Mouse (Mus musculus) olfactory bulb, adult 2 months (tissue): ENCODE measurements around the gene Sirt1. TPM values are rescaled to one million over a fixed set of nuclear protein-coding genes. Genes with fewer than 3 reads are reported as not detected.
"Not testable (repeated sequence)": the region's sequence is repeated elsewhere in the genome, so short reads cannot be mapped to it uniquely, and the experiment has no call there.

Experiments used
- H3K27ac ChIP-seq: fragments of 200-500 bp; 2 replicates; pipeline ENCODE4 v1.5.1; 2012; ENCODE audit warnings: low read depth, low read length; ENCODE audit not compliant: insufficient read depth
- H3K4me1 ChIP-seq: fragments of 200-500 bp; 2 replicates; pipeline ENCODE4 v1.6.1; 2012; ENCODE audit warnings: low read length; ENCODE audit not compliant: control insufficient read depth, insufficient read depth
- H3K4me3 ChIP-seq: fragments of 200-500 bp; 2 replicates; pipeline ENCODE4 v1.5.1; 2012; ENCODE audit warnings: mild to moderate bottlenecking, low read depth, low read length, moderate library complexity; ENCODE audit not compliant: insufficient read depth
- CTCF ChIP-seq: fragments of 200-500 bp; IDR thresholded peaks from 2 replicates; pipeline ENCODE4 v1.5.1; 2012; ENCODE audit warnings: low read depth, mild to moderate bottlenecking, low read length, moderate library complexity; ENCODE audit not compliant: insufficient read depth
- POLR2A ChIP-seq: fragments of 200-500 bp; IDR thresholded peaks from 2 replicates; pipeline ENCODE4 v1.6.1; 2012; ENCODE audit warnings: mild to moderate bottlenecking, low read depth, low read length, moderate library complexity; ENCODE audit not compliant: insufficient read depth
- WGBS: fragments of 180-500 bp; shearing (Covaris S2); methylation state at CpG from one replicate; pipeline ENCODE4 v1.1.7; 2018; 5-methylcytosine and 5-hydroxymethylcytosine counted together
- polyA plus RNA-seq: library from polyadenylated mRNA; stranded (reverse); fragments of >200 nt; gene quantifications from 2 replicates; pipeline ENCODE4 v1.2.4, GENCODE M21; 2012; ENCODE audit warnings: low replicate concordance; ENCODE audit not compliant: missing spikeins, insufficient read depth, insufficient read length

The Sirt1 gene
- polyA plus RNA-seq, 1 experiment: not detected

DNA sequence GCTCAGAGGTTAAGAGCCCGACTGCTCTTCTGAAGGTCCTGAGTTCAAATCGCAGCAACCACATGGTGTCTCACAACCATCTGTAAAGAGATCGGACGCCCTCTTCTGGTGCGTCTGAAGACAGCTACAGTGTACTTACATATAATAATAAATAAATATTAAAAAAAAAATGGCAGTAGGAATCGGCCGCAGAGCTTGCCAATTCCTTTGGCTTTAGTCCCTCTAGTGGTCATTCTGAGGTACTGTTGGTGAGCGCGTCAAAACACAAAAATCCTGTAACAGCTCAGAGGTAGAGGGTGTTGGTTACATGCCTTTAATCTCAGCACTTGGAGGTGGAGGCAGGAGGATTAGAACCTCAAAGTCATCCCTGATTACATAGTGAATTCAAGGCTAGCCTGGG is 4.0 kb downstream of the Sirt1 start:
- 16% methylated on average over 9 of the region's 9 CpGs for WGBS
- Histone ChIP-seq H3K27ac (no peak overlapping the region), H3K4me3 (no peak overlapping the region), H3K4me1 (peaks cover 3% of the 10 kb centered on the region)
- TF ChIP-seq CTCF (no peak), POLR2A (no peak)

DNA sequence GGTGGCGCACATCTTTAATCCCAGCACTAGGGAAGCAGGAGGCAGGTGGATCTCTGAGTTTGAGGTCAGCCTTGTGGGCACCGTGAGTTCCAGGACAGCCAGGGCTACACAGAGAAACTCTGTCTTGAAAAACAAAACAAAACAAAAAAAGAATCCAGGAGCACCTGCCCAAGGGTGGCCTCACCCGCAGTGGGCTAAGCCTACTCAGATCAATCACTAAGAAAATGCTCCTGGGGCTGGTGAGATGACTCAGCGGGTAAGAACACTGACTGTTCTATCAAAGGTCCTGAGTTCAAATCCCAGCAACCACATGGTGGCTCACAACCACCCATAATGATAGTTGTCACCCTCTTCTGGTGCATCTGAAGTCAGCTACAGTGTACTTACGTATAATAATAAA is 5.2 kb downstream of the Sirt1 start:
- H3K4me1 ChIP-seq: no peaks in the 10 kb centered on the region; the same call in 1 of the 2 replicates
- no peak overlapping the region for H3K4me3 ChIP-seq
- 90% methylated on average over 5 of the region's 5 CpGs for WGBS
- H3K27ac ChIP-seq: no peak overlapping the region
- TF ChIP-seq CTCF (no peak), POLR2A (no peak)

DNA sequence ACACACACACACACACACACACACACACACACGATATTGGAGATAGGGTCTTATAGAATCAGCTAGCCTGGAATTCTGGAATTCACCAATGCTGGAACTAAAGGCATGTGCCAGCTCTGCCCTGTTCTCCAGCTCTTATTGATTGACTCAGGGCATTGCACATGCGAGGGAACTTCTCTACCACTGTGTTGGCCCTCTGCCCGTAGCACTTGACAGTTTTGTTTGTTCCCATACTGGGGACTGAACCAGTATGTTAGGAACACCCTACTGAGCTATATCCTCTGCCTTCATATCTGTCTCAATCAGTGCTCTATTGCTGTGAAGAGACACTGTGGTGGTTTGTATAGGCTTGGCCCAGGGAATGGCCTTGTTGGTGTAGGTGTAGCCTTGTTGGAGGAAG is 13.5 kb downstream of the Sirt1 start:
- Histone ChIP-seq H3K27ac (no peak overlapping the region), H3K4me3 (no peak overlapping the region), H3K4me1 (no peaks in the 10 kb centered on the region)
- 62% methylated on average over 3 of the region's 3 CpGs for WGBS
- no peak for TF ChIP-seq POLR2A

DNA sequence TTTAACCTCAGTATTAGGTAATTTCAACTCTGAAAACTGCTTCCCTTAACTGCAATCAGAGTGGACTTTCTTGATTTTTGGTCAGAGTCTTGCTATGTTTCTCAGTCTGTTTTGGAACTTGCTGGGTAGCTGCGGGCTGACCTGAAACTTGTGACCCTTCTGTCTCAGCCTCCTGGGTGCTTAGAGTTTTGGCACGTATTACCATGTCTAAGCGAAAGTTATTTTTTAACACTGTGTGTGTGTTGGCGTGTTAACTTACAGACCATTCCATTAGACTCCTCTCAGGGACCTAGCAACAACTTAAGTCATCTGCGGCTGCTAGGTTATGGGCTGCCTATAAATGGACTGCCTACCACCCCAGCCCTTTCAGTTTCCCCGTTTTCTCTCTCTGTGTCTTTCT is 14.1 kb downstream of the Sirt1 start:
- H3K4me1 ChIP-seq: no peaks in the 10 kb centered on the region

DNA sequence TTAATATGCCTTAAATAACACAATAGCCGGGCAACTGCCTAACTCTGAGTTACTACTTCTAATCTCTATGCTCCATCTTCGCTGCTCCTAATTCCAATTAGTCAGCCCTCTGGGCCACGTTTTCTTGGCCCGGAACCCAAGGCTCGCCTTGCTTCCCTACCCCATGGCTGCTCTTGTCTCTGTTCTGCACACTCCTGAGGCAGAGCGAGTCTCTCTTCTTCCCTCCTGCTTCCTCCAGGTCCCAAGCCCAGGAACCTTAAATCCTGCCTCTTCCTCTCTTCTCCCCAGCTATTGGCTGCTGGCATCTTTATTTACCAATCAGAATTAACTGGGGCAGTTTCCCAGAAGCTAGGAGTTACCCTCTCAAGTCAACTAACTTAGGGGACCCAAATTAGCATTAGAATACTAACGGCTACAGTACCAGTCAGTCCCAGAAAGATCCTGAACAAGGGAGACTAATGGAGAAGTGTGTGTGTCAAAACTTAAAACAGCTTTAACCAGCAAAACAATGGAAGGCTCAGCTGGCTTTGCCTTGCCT is 15.5 kb downstream of the Sirt1 start:
- WGBS: 53% methylated on average over 7 of the region's 7 CpGs
- TF ChIP-seq POLR2A (no peak), CTCF (no peak)
- Histone ChIP-seq H3K4me1 (no peaks in the 10 kb centered on the region), H3K4me3 (no peak overlapping the region), H3K27ac (no peak overlapping the region)

More for the DNA sequence above, 14.1 kb downstream of the Sirt1 start:
- 88% methylated on average over 6 of the region's 6 CpGs for WGBS
- TF ChIP-seq POLR2A: no peak
- no peak for TF ChIP-seq CTCF
- no peak overlapping the region for H3K4me3 ChIP-seq
- no peak overlapping the region for H3K27ac ChIP-seq

DNA sequence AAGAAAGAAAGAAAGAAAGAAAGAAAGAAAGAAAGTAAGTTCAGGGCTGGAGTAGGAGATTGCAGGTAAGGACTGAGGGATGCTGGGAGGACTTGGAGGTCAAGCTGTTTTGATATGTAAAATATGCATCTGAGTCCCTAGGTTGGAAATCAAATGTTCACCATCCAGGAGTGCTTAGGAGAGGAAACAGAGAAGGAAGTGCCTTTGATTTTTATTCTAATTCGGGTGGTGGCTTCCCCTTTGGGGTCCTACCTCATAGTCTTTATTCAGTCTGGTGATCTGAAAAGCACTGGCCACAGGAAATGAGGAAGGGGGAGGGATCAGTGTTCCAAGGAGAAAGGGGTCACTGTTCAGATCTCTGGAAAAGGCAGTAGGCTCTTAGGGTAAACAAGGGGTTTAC is 21.0 kb downstream of the Sirt1 start:
- Histone ChIP-seq H3K27ac (no peak overlapping the region), H3K4me3 (no peak overlapping the region), H3K4me1 (no peaks in the 10 kb centered on the region)
- WGBS: 63% methylated on average over 1 of the region's 1 CpGs
- no peak for TF ChIP-seq POLR2A
- no peak for TF ChIP-seq CTCF

DNA sequence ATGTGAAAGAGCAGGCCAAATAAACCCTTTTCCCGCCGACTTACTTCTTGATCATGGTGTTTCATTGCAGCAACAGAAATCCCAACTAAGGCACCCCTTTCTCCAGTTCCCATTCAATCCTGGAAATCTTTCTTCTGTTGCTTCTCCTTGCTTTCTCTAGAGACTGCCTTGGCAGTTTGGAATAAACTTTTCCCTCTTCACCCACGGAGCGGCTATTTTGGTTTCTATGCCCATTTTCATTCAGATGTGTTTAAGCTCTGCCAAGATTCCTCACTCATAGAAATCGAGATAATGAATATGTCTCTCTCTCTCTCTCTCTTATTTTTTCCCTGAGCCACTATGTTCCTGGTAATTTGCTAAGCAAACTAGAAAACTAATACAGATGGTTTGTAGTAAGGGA is 29.4 kb downstream of the Sirt1 start:
- TF ChIP-seq POLR2A: no peak
- TF ChIP-seq CTCF: no peak
- no peak overlapping the region for H3K4me3 ChIP-seq
- no peaks in the 10 kb centered on the region for H3K4me1 ChIP-seq
- H3K27ac ChIP-seq: no peak overlapping the region
- WGBS: 21% methylated on average over 5 of the region's 5 CpGs

DNA sequence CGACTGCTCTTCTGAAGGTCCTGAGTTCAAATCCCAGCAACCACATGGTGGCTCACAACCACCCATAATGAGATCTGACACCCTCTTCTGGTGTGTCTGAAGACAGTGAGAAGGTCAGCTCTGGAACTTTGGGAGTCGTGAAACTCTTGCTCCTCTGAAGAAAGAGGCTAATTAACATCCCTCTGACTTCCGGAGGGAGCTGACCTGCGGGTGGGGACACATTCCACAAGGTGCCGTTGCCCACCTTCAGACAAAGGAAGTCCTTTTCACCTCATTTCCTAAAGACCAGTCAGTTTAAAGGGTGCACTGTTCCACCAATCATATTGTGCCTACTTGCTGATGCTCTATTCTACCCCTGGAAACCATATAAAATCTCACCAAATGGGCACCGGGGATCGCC is 30.4 kb downstream of the Sirt1 start:
- H3K4me1 ChIP-seq, H3K27ac ChIP-seq, H3K4me3 ChIP-seq: not testable (repeated sequence)
- WGBS: 92% methylated on average over 7 of the region's 7 CpGs

DNA sequence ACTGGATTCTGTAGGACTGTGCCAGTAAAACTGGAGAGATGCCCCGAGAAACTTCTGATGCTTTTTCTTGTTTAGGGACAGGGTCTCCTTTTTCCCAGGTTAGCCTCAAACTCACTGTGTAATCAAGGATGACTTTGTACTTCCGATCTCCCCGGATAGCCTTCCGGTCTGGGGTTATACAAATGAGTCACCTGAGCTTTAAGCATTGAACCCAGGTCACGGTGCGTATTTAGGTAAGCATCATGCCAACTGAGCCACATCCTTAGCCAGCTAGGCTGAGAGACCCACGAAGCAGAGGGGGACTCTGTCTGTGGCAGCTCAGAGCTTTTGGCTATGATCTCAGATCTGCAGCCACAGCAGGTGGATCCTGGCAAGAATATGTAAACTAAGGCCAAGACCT is 30.8 kb downstream of the Sirt1 start:
- TF ChIP-seq POLR2A: no peak
- no peak for TF ChIP-seq CTCF

DNA sequence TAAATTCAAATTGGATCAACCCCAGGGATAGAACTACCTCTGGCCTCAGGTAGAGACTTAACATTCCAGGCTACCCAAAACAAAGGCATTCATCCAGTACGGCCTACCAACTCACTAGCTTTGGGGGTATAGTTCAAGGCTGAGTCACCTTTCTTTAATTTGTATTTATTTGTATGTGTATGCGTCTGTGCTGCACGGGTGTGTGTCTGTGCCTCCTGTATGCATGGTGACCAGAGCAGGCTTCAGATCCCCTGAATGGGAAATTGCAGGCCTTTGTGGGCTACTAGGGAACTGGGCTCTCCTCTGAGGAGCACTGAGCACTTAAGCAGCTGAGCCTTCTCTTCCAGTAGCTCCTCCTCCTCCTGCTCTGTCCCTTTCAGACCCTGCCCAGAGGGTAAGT is 33.2 kb downstream of the Sirt1 start:
- H3K4me1 ChIP-seq: no peaks in the 10 kb centered on the region
- WGBS: 75% methylated on average over 3 of the region's 3 CpGs
- no peak for TF ChIP-seq CTCF
- no peak for TF ChIP-seq POLR2A
- no peak overlapping the region for H3K4me3 ChIP-seq
- no peak overlapping the region for H3K27ac ChIP-seq

More for the DNA sequence above, 30.8 kb downstream of the Sirt1 start:
- H3K4me3 ChIP-seq: no peak overlapping the region
- no peak overlapping the region for H3K27ac ChIP-seq
- no peaks in the 10 kb centered on the region for H3K4me1 ChIP-seq
- WGBS: 96% methylated on average over 7 of the region's 7 CpGs
